Mouse (Mus musculus): Measurements from ENCODE around the gene Vps37b. TPM values are rescaled to one million over a fixed set of nuclear protein-coding genes. Genes with fewer than 3 reads are reported as not detected.

Vps37b gene
- polyA plus RNA-seq, 1 experiment, result 45.2 TPM

DNA sequence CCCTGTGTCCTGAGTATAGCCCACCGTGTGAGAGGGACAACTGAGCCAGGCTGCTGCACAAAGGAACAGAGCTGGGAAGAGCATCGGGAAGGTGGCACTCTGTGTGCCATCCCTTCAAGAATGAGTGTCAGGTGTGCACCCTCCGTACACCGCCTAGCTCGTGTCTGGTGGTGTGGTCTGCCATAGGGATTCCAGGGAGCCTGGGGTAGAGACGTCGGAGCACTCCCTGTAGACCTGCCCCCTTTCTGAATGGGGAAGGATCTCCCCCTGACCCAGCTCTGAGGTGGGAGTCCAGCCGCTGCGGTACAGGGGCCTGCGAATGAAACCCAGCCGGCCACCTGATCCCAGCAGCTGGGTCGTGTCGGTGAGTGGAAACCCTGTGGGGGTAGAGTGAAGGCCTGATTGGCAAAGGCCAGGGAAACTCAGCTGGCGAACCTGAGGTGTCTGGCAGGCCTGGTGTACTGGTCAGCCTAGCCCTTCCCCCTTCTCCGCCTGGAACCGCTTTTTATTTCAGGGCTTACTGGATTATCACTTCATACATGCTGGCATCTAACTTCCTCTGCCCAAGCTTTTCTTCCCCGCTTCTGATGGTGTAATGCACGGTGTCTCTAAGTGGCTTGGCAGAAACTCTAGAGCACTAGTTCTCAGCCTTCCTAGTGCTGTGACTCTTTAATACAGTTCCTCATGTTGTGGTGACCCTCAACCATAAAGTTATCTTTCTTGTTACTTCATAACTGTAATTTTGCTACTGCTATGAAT lies 52.7 kb downstream of the Vps37b start:
- DNase-seq (ENCODE audit: low read depth), result no peak

DNA sequence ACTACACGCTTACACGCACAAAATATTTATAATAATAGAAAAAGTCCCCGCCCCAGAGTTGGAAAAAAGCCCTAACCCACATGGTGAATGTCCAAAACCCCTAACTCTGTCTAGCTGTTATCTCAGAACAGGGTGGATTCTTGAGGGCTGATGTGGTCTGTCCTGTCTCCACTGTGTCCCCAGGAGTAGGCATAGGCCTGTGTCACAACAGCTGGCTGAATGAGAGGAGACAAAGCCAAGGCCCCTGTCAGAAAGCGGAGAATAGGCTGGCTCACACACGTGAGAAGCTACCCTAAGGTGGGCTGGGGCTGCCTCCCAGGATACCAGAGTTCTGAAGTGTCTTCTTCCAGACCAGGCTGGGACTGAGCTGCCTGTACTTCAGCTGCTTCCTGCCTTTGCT lies 53.9 kb downstream of the Vps37b start:
- DNase-seq (ENCODE audit: low read depth), result no peak

DNA sequence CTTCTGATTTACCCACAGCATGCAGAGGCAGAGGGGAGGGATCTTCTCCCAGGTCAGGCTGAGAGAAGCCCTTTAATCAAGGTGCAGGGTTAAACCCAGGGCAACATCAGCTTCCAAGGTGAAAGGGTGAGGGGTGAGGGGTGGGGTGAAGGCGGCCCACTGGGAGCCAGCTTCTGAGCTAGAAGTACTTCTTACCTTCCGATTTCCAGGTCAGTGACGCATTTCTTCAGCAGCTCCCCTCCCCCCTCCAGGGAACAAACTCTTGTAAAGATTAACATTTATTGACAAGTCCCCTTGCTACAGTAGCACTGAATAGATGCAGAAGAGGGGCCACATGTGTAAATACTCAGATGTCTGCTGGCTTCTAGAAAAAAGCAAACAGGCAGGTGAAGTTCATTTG lies 54.8 kb downstream of the Vps37b start:
- no peak for DNase-seq (ENCODE audit: low read depth)

DNA sequence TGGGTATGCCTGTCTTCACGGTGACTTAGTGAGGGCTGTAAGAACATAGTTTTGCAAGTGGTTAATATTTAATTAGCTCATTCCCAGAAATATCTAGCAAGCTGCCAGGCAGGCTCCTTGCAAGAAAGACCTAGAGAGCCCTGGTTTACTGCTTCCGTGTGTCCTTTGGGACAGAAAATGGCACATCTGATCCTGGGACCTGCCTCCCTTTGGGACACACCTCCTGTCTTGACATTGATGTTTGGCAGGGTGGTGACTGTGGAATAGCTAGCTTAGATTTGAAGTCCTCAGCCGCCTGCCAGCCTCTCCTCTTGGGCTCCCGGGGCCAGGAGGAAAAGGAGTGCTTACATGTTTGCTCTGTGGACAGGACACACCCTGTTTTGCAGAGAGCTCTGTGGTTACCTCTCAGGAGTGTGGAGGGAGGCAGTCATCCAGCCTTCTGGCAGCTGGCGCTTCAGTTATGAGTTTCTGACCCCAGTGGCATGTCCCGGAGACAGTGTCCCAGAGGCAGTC lies 56.3 kb downstream of the Vps37b start:
- DNase-seq (ENCODE audit: low read depth), result no peak

DNA sequence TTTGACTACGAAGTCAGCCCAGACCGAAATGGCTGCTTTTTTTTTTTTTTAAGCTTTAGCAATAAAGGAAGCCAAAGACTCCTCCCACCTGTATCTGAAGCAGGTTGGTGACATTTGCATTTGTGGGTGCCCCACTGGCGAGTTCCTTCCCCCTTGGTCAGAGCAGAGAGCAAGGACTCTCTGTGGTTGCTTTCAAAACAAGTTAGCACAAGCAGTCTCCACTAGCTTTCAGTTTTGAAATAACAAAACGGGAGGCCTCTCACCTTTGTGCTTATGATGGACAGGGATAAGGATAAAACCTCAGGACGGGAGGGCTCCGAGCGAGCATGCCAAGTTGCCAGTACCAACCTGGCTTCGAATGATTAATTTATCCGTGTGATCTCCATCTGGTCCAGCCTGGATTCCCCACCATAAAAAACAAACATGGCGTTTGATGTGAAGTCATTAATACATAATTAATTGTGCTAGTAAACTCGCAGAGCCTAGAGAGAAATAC lies 57.4 kb downstream of the Vps37b start:
- no peak for DNase-seq (ENCODE audit: low read depth)

DNA sequence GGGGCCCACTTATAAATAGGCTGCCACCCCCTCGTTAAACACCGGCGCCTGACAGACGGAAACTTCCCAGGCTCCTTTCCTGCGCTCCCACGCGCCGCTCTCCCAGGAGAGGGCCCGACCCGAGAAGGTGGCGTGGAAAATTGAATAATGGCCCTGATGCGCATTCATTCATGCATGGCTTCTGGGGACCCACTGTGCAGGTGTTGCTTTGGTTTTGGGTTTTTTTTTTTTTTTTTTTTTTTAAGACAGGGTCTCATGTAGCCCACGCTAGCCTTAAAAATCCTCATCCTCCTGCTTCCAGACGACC lies 57.9 kb downstream of the Vps37b start:
- DNase-seq (ENCODE audit: low read depth), result no peak

DNA sequence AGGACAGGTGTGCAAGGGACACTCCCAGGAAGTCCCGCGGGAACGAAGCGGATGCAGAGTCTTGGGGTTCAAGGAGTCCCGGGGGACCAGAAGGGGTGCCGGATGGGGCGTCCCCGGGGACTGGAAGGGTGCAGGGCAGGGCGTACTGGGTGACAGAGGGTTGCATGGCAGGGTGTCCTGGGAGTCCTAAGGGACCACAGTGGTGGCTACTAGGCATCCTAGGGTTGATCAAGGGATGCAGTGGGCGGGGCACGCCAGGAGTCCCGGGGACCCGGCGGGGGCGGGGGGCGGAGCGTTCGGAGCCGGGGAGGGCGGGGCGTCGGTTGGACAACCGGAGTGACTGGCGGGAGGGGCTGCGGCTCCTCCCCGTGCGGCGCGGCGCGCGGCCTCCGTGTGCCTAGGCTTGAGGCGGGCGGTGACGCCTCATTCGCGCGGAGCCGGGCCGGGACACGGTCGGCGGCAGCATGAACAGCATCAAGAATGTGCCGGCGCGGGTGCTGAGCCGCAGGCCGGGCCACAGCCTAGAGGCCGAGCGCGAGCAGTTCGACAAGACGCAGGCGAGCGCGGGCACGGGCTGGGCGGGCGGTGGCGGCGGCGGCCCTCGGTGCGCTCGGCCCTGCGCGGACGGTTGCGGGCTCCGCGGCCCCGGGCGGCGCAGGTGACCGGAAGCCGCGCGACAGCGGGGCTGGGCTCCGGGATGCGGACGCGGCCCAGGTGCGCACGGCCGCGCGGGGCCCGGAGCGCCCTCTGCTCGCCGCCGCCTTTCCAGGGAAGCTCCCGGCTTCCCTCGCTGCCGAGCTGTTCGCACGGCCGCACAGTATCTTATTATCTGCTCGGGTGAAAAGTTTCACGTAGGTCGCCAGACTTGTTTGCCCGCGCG lies 58.5 kb downstream of the Vps37b start, which contains the start of gene Hip1r:
Gene Hip1r (plus strand): TSS at position 330 of the 880 bp plus-strand sequence.
- no peak for DNase-seq (ENCODE audit: low read depth)

DNA sequence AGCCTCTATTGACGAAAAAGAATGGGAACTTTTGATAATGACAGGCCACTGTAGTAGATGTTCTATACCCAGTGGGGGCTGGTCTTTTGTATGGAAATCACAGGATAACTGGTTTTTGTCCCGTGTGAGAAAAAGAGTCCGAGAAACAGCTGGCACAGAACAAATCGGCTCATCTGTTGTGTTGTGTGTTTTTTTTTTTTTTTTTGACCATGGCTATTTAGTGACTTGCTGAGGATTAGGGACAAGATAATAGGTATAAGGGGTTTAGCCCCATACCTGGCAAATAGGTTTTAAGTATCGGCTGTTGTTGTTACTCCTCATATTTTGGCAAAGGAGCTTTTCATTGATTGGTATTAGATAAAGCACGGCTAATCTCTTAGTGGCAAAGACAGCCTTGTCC lies 59.6 kb downstream of the Vps37b start:
- DNase-seq (ENCODE audit: low read depth), result no peak

DNA sequence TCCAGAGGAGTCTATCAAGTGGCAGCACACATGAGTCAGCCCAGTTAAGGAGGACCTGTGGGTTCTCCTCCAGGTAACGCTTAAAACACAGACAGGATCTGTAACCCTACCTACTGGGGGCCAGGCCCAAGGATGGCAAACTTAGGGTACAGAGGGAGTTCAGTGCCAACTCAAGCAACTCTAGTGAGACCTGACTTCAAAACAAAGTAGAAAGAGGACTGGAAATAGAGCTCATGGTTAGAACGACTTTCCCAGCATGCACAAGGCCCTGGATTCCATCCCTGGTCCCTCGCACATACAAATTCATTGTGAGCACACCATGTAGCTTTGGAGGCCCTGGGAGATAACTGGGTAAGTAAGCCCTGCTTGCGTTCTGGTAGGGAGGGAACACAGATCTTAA lies 61.5 kb downstream of the Vps37b start:
- DNase-seq (ENCODE audit: low read depth), result no peak

DNA sequence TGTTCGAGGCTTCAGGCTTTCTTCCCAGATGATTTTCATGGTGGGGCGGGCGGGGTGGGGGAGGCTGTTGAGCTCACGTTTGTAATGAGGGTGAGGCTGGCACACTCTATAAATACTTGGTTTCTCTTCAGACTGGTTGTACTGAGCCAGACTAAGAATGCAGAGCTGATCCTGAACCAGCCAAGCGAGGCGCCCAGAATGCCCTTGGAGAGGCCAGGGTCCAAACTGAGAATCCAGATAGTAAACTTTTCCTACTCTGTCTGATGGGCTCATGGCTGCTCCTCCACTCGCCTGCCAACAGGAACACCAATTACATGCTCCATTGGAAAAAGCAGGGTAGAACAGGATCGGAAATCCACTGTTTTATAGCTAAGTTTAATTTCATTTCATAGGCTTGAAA lies 62.9 kb downstream of the Vps37b start:
- no peak for DNase-seq (ENCODE audit: low read depth)

DNA sequence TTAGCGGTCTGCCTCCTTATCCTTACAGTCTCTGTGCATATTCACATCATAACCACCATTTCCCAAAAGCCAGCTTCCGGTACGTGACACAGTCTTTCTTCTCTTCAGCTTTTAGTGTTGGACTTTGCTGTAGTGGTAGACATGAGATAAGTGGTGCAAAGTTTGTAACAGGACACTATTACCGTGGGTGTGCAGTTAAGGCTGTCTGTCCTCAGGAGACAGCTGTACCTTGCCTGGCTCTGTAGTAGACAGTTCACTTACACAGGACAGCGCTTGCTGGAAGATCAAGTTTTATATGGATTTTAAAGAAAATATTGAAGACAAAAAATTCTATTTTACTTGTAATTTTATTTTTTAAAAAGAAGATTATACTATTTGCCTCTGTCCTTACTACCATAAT lies 63.6 kb downstream of the Vps37b start:
- no peak for DNase-seq (ENCODE audit: low read depth)

DNA sequence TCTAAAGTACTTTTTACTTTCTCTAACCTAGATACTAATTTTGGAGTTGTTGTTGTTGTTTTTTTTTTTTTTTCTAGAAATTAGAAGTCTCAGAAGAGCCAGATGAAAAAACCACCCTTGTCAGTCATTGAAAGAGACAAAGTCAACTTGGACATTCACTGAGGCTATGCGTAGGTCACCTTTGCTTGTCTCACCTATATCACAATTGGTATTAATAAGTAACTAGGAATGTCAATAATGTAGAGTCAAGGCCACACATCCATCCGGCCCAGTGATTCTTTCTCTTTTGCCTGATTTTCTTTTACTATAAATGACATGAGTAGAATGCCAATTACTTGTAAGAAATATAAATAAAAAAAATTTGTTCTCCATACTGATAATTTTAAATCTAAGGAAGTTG lies 65.3 kb downstream of the Vps37b start:
- no peak for DNase-seq (ENCODE audit: low read depth)

DNA sequence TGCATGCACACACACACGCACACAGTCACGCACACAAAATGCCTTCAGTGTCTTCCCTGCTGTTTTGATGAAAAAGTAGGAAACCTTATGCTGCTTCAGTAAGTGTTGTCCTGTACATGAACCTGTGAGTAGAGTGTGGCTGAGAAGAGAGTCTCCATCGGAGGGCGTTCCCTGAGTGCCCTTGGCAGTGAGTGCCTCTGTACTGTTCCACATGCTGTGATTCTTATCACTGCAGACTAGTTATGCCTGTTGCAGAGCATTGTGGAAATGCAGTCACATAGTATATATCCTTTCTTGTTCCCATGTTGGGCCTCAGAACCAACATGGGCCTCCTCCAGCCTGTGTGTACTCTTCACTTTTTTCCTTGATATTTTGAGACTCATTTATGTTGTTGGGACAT lies 67.9 kb downstream of the Vps37b start:
- no peak for DNase-seq (ENCODE audit: low read depth)

DNA sequence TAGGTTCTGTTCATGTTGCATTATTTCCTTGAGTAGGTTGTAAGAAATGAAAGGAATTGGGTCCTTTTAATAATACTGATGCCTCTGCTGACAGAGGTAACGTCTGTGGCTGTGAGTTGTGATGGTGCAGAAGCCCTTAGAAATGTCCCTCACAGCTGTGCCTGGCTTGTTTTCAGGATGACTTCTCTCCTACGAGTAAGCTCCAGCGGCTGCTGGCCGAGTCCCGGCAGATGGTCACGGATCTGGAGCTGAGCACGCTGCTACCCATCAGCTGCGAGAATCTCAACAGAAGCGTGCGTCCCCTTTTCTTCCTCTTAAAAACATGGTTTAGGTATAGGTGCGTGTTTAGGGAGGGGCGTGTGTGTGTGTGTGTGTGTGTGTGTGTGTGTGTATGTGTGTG lies 71.0 kb downstream of the Vps37b start:
- DNase-seq (ENCODE audit: low read depth), result no peak

DNA sequence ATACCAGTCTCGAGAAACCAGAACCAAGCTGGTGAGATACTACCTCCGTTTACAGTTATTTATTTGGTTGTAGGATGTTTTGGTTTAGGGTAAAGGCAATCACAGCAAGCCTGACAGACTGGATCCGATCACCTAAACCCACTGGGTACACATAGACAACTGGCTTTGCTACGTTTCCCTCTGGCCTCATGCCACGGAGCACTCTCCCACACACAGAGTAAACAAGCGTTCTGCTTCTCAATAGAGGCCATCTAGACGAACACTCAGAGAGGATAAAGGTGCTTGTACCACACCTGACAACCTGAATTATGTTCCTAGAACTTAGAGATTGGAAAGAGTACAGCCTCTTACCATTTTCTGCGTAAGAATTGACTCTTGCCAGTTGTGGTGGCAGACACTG lies 71.9 kb downstream of the Vps37b start:
- DNase-seq (ENCODE audit: low read depth), result no peak

DNA sequence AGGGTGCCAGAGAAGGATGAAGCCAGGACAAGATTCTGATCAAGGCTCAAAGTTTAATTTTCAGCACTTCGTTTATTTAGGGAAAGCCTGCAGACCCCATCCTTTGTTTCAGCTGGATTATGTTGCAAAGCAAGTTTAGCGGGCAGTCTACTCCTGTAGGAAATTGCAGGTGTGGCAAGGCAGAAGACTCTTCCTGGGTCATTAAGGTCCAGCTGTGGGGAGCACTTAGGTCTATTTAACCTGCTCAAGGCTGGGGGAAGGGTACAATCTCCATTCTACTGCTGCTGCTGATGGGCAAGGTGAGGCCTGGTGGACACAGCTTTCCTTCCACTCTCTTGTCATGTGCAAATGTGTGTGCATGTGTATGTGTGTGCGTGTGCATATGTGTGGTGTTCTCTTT lies 73.1 kb downstream of the Vps37b start:
- DNase-seq (ENCODE audit: low read depth), result no peak

DNA sequence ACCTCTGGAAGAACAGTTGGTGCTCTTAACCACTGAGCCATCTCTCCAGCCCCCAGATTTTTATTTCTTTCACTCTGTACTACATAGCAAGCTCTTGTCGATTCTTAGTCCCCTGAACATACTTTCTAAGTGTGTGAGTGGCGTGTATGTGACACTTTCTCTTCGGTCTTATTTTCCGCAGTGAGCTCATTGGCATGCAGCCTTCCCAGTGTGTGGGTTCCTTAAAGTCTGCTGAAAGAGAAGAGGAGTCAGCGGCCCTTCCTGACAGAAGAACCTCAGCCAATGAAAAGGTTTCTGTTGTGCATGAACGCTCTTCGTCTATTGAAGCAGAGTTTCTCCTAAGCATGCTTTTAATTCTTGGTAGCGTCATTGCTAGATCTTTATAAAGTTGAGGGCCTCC lies 74.9 kb downstream of the Vps37b start:
- DNase-seq (ENCODE audit: low read depth), result no peak

Other genes starting within 250 kb of the Vps37b start
- gene Hcar2, start 166.8 kb downstream of the Vps37b start, polyA plus RNA-seq (2012; rRNA removed), result 7.6 and 8.5 TPM in 2 replicates
- gene Hcar1, start 152.2 kb downstream of the Vps37b start, polyA plus RNA-seq (2012; rRNA removed), result 20.6 and 23.5 TPM in 2 replicates
- 9.0 and 14.4 TPM in 2 replicates for gene Denr, start 125.1 kb downstream of the Vps37b start, polyA plus RNA-seq (2012; rRNA removed)
- 2.1 and 2.6 TPM in 2 replicates for gene Gm43518, start 104.9 kb downstream of the Vps37b start, polyA plus RNA-seq (2012; rRNA removed)
- gene Ccdc62, start 101.6 kb downstream of the Vps37b start, polyA plus RNA-seq (2012; rRNA removed), result 6.1 and 8.7 TPM in 2 replicates
- 46.6 and 59.4 TPM in 2 replicates for gene Hip1r, start 58.6 kb downstream of the Vps37b start, polyA plus RNA-seq (2012; rRNA removed)
- gene Abcb9, start 63.5 kb upstream of the Vps37b start, polyA plus RNA-seq (2012; rRNA removed), result 33.5 and 39.3 TPM in 2 replicates
- gene Ogfod2, start 80.0 kb upstream of the Vps37b start, polyA plus RNA-seq (2012; rRNA removed), result 56.9 and 71.1 TPM in 2 replicates
- 34.4 and 36.2 TPM in 2 replicates for gene Arl6ip4, start 83.8 kb upstream of the Vps37b start, polyA plus RNA-seq (2012; rRNA removed)
- 42.9 and 45.4 TPM in 2 replicates for gene Pitpnm2, start 217.5 kb upstream of the Vps37b start, polyA plus RNA-seq (2012; rRNA removed)